Mouse (Mus musculus): Measurements from ENCODE around the gene Btbd18. TPM values are rescaled to one million over a fixed set of nuclear protein-coding genes. Genes with fewer than 3 reads are reported as not detected.

Gene Btbd18
- polyA plus RNA-seq, 1 experiment = not detected

GRCm38 (mm10) chr2:84640833-84641232 is 18.0 kb upstream of the Btbd18 start:
- no peak for DNase-seq
- H3K27me3 ChIP-seq (ENCODE audit: control insufficient read depth, insufficient read depth, low read length) = no peaks in the 10 kb centered on the region
- H3K4me3 ChIP-seq (ENCODE audit: control insufficient read depth, insufficient read depth, low read length) = no peak overlapping the region
- H3K36me3 ChIP-seq (ENCODE audit: control insufficient read depth, insufficient read depth, low read length) = no peaks in the 10 kb centered on the region
- H3K27ac ChIP-seq (ENCODE audit: control insufficient read depth, insufficient read depth, low read length) = no peak overlapping the region
- no peak for TF ChIP-seq POLR2A (IDR thresholded peaks at IDR 0.05; ENCODE audit: control insufficient read depth, extremely low read depth, insufficient read depth, low read length, poor library complexity)
- TF ChIP-seq CTCF (IDR thresholded peaks at IDR 0.05; ENCODE audit: borderline replicate concordance, control insufficient read depth, extremely low read depth, insufficient read depth, low read length, poor library complexity) = no peak
- no peaks in the 10 kb centered on the region for H3K4me1 ChIP-seq (replicated peaks; ENCODE audit: control insufficient read depth, insufficient read depth, low read length)

- no peak for DNase-seq
- 84% methylated on average over 1 of the region's 1 CpGs for WGBS
- Histone ChIP-seq H3K27me3 (ENCODE audit: control insufficient read depth, insufficient read depth, low read length) (no peaks in the 10 kb centered on the region; the same call in 1 of the 2 replicates), H3K36me3 (ENCODE audit: control insufficient read depth, insufficient read depth, low read length) (no peaks in the 10 kb centered on the region), H3K27ac (ENCODE audit: control insufficient read depth, insufficient read depth, low read length) (no peak overlapping the region), H3K4me1 (replicated peaks; ENCODE audit: control insufficient read depth, insufficient read depth, low read length) (no peaks in the 10 kb centered on the region), H3K4me3 (ENCODE audit: control insufficient read depth, insufficient read depth, low read length) (no peak overlapping the region)
- no peak for TF ChIP-seq POLR2A (IDR thresholded peaks at IDR 0.05; ENCODE audit: control insufficient read depth, extremely low read depth, insufficient read depth, low read length, poor library complexity)
- TF ChIP-seq CTCF (IDR thresholded peaks at IDR 0.05; ENCODE audit: borderline replicate concordance, control insufficient read depth, extremely low read depth, insufficient read depth, low read length, poor library complexity) = no peak
Observed at GRCm38 (mm10) chr2:84646138-84646537, 12.7 kb upstream of the Btbd18 start.

GRCm38 (mm10) chr2:84647051-84647568 is 11.8 kb upstream of the Btbd18 start:
- H3K4me3 ChIP-seq (ENCODE audit: control insufficient read depth, insufficient read depth, low read length) = no peak overlapping the region
- TF ChIP-seq POLR2A (IDR thresholded peaks at IDR 0.05; ENCODE audit: control insufficient read depth, extremely low read depth, insufficient read depth, low read length, poor library complexity) = no peak
- TF ChIP-seq CTCF (IDR thresholded peaks at IDR 0.05; ENCODE audit: borderline replicate concordance, control insufficient read depth, extremely low read depth, insufficient read depth, low read length, poor library complexity) = no peak
- DNase-seq = no peak
- H3K27me3 ChIP-seq (ENCODE audit: control insufficient read depth, insufficient read depth, low read length) = no peaks in the 10 kb centered on the region; the same call in 1 of the 2 replicates
- no peak overlapping the region for H3K27ac ChIP-seq (ENCODE audit: control insufficient read depth, insufficient read depth, low read length)
- 95% methylated on average over 6 of the region's 6 CpGs for WGBS
- no peaks in the 10 kb centered on the region for H3K4me1 ChIP-seq (replicated peaks; ENCODE audit: control insufficient read depth, insufficient read depth, low read length)
- H3K36me3 ChIP-seq (ENCODE audit: control insufficient read depth, insufficient read depth, low read length) = no peaks in the 10 kb centered on the region

GRCm38 (mm10) chr2:84648369-84648768 is 10.5 kb upstream of the Btbd18 start:
- Histone ChIP-seq H3K4me3 (ENCODE audit: control insufficient read depth, insufficient read depth, low read length) (no peak overlapping the region), H3K27me3 (ENCODE audit: control insufficient read depth, insufficient read depth, low read length) (no peaks in the 10 kb centered on the region; the same call in 1 of the 2 replicates), H3K4me1 (replicated peaks; ENCODE audit: control insufficient read depth, insufficient read depth, low read length) (no peaks in the 10 kb centered on the region), H3K36me3 (ENCODE audit: control insufficient read depth, insufficient read depth, low read length) (no peaks in the 10 kb centered on the region), H3K27ac (ENCODE audit: control insufficient read depth, insufficient read depth, low read length) (no peak overlapping the region)
- no peak for DNase-seq
- WGBS = 79% methylated on average over 6 of the region's 6 CpGs
- TF ChIP-seq POLR2A (IDR thresholded peaks at IDR 0.05; ENCODE audit: control insufficient read depth, extremely low read depth, insufficient read depth, low read length, poor library complexity) (no peak), CTCF (IDR thresholded peaks at IDR 0.05; ENCODE audit: borderline replicate concordance, control insufficient read depth, extremely low read depth, insufficient read depth, low read length, poor library complexity) (no peak)

- Histone ChIP-seq H3K4me3 (ENCODE audit: control insufficient read depth, insufficient read depth, low read length) (peak overlapping the region; percentile 12; the same call in 1 of the 2 replicates), H3K36me3 (ENCODE audit: control insufficient read depth, insufficient read depth, low read length) (no peaks in the 10 kb centered on the region), H3K27me3 (ENCODE audit: control insufficient read depth, insufficient read depth, low read length) (no peaks in the 10 kb centered on the region; the same call in 1 of the 2 replicates), H3K4me1 (replicated peaks; ENCODE audit: control insufficient read depth, insufficient read depth, low read length) (no peaks in the 10 kb centered on the region), H3K27ac (ENCODE audit: control insufficient read depth, insufficient read depth, low read length) (no peak overlapping the region)
- TF ChIP-seq CTCF (IDR thresholded peaks at IDR 0.05; ENCODE audit: borderline replicate concordance, control insufficient read depth, extremely low read depth, insufficient read depth, low read length, poor library complexity) = no peak
- TF ChIP-seq POLR2A (IDR thresholded peaks at IDR 0.05; ENCODE audit: control insufficient read depth, extremely low read depth, insufficient read depth, low read length, poor library complexity) = no peak
- 4% methylated on average over 10 of the region's 10 CpGs for WGBS
- no peak for DNase-seq
Observed at GRCm38 (mm10) chr2:84649674-84650073, 9.2 kb upstream of the Btbd18 start.

GRCm38 (mm10) chr2:84650464-84651195 is 8.2 kb upstream of the Btbd18 start, which contains the start of gene Ctnnd1:
TSS of gene Ctnnd1 (minus strand) at chr2:84650765.
- TF ChIP-seq POLR2A (IDR thresholded peaks at IDR 0.05; ENCODE audit: control insufficient read depth, extremely low read depth, insufficient read depth, low read length, poor library complexity) (no peak), CTCF (IDR thresholded peaks at IDR 0.05; ENCODE audit: borderline replicate concordance, control insufficient read depth, extremely low read depth, insufficient read depth, low read length, poor library complexity) (no peak)
- peak within 1 kb of the TSS; percentile 49; the same call in 1 of the 2 replicates for H3K27ac ChIP-seq (ENCODE audit: control insufficient read depth, insufficient read depth, low read length)

More at GRCm38 (mm10) chr2:84650464-84651195, 8.2 kb upstream of the Btbd18 start, which contains the start of gene Ctnnd1:
- DNase-seq = no peak
- Histone ChIP-seq H3K27me3 (ENCODE audit: control insufficient read depth, insufficient read depth, low read length) (no peaks in the 10 kb centered on the region; the same call in 1 of the 2 replicates), H3K36me3 (ENCODE audit: control insufficient read depth, insufficient read depth, low read length) (no peaks in the 10 kb centered on the region), H3K4me3 (ENCODE audit: control insufficient read depth, insufficient read depth, low read length) (peak within 1 kb of the TSS; percentile 37), H3K4me1 (replicated peaks; ENCODE audit: control insufficient read depth, insufficient read depth, low read length) (no peaks in the 10 kb centered on the region)
- WGBS = 15% methylated on average over 15 of the region's 15 CpGs
